Mouse (Mus musculus) right cerebral cortex, postnatal 4 days (tissue): ENCODE data around the gene Ndel1.
A peak's percentile ranks its signal among the peaks of the same experiment; 100 is the strongest.
"Not testable (repeated sequence)": the region's sequence is repeated elsewhere in the genome, so short reads cannot be mapped to it uniquely, and the experiment has no call there.

Experiments used
- DNase-seq: peaks from one replicate; pipeline ENCODE4 v3.0.0-alpha.2; 2022

The Ndel1 gene

DNA sequence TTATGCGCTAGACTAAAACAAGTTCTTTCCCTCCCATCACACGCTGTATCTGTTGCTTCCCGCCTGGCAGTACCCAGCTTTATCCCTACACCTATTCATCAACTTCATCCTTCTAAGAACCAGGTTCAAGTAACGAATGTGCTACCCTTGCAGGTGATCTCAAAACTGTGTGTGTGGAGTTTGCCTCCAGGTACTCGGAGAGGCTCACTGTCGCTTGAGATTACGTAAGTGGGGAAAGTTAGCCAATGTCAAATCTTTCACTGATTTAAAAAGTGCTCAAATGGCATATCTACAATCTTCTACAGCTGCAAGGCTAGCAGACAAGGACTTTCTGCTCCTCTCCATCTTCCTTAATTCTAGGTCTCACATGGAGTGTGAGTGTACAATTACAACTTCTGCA lies 20.8 kb downstream of the Ndel1 start:
- DNase-seq = no peak

DNA sequence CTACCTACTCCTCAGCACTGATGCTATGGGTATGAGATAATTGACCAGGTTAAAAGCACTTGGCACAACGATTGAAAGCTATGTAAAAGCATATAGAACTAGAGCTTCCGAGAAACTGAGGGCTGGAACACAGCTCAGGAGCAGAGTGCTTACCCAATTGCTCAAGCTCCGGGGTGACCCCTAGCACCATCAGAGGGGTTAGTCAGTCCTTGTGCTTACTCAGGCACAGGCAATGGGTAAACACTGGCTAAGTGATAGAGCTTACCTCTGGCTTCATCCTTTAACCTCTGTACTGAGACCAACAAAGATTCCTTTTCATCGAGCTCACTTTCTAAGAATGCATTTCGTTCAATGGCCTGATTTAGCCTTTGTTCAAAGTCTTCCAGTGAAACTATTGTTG lies 32.1 kb downstream of the Ndel1 start:
- DNase-seq = no peak

- no peak for DNase-seq
These were observed 36.6 kb downstream of the Ndel1 start for GRCm38 (mm10) chr11:68835034-68835433.

- no peak for DNase-seq
These were observed 38.1 kb downstream of the Ndel1 start for GRCm38 (mm10) chr11:68833593-68833992.

DNA sequence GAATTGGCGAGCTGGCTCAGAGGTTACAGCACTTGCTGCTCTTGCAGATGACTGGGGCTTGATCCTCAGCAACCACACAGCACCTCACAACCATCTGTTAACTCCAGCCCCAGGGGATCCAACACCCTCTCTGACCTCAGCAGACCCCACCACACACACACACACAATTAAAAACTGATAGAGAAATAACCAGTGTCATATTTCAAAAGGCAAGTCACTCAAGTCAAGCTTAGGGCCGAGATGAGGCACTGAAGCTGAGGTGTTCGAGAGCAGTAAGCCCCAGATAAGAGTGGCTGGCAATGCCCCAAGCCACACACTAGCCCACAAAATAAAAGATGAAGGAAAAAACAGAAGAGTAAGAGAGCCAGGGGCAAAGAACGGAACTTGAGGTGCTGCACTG lies 38.9 kb downstream of the Ndel1 start:
- no peak for DNase-seq

- DNase-seq = not testable (repeated sequence)
These were observed 40.1 kb downstream of the Ndel1 start for GRCm38 (mm10) chr11:68831580-68831979.

GRCm38 (mm10) chr11:68826735-68827134 lies 44.9 kb downstream of the Ndel1 start:
- DNase-seq = no peak

- no peak for DNase-seq
These were observed 49.3 kb downstream of the Ndel1 start for GRCm38 (mm10) chr11:68822326-68822725.

GRCm38 (mm10) chr11:68819226-68819805 lies 52.3 kb downstream of the Ndel1 start:
- no peak for DNase-seq

GRCm38 (mm10) chr11:68818416-68818815 lies 53.2 kb downstream of the Ndel1 start:
- no peak for DNase-seq

GRCm38 (mm10) chr11:68811881-68812577 lies 59.6 kb downstream of the Ndel1 start:
- no peak for DNase-seq

GRCm38 (mm10) chr11:68807787-68808186 lies 63.9 kb downstream of the Ndel1 start:
- DNase-seq = peak; percentile 91

GRCm38 (mm10) chr11:68805148-68805547 lies 66.5 kb downstream of the Ndel1 start:
- DNase-seq = no peak

DNA sequence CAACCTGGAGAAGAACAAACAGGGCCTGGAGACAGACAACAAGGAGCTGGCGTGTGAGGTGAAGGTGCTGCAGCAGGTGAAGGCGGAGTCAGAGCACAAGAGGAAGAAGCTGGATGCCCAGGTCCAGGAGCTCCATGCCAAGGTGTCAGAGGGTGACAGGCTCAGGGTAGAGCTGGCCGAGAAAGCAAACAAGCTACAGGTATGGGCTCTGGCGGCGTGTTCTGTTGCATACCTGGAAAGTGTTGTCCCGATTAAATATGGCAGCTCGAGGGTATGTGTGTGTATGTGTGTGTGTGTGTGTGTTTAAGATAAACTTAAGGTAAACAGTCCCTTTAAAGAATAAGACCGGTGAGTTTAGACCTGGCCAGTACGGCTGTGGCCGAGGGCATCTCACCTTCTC lies 73.4 kb downstream of the Ndel1 start:
- DNase-seq = no peak

GRCm38 (mm10) chr11:68791794-68792193 lies 79.9 kb downstream of the Ndel1 start:
- DNase-seq = no peak

DNA sequence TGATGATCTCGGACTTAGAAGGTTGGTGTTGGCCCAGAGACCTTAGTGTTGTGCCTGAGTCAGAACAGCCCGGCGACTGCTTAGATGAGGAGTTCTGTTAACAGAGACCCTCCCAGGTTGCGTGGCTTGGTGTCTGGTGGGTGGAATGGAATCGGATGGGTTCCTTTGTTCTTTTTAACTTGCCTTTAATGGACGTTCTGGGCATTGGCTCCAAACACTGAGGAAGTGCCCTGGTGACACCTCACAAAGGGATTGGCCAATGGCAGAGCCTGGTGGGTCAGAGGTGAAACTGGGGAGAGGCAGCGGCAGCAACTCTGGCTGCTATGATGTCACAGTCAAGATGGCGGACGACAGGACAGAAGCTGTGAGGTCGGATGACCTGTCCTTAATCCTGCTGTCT lies 80.9 kb downstream of the Ndel1 start:
- no peak for DNase-seq

DNA sequence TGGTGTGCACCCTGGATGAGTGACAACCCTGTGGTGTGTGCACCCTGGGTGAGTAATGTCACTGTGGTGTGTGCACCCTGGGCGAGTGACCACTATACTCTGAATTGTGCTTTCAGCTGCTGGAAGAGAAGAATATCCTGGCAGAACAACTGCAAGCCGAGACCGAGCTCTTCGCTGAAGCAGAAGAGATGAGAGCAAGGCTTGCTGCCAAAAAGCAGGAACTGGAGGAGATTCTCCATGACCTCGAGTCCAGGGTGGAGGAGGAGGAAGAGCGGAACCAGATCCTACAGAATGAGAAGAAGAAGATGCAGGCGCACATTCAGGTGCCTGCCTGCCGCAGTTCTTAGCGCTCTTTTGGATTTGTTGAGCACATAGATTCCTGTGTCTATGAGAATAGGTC lies 84.4 kb downstream of the Ndel1 start:
- no peak for DNase-seq

DNA sequence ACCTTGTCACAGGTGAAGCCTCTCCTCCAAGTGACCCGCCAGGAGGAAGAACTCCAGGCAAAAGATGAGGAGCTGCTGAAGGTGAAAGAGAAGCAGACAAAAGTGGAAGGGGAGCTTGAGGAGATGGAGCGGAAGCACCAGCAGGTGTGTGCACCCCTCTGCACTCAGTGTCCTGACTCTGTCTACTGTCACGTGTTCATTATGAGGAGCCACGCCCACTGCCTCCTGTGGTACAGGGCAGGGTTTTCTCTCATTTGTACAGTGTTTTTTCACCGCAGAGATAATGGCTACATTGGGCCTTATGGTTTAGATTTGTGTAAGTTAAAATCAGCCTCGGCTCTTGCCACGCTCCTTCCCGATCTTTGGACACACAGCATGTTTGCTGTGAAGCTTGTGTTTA lies 85.8 kb downstream of the Ndel1 start:
- no peak for DNase-seq

DNA sequence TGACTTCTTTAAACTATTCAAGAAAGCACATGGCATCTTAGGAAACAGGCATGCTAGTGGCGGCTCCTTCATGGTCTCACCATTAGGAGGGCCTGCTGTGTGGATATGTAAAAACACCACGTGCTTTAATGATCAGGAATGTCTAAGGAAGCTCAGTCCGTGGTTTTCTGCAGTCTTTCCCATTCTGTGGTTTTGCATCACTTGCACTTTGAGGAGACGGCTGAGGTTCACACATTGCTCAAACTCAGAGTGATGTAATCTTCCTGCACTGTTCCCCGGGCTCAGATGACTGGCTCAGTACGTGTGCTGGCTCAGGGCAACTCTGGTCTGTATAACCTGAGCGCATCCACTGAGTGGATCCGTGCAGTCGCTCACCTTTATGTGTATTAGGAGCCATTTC lies 89.3 kb downstream of the Ndel1 start:
- no peak for DNase-seq

DNA sequence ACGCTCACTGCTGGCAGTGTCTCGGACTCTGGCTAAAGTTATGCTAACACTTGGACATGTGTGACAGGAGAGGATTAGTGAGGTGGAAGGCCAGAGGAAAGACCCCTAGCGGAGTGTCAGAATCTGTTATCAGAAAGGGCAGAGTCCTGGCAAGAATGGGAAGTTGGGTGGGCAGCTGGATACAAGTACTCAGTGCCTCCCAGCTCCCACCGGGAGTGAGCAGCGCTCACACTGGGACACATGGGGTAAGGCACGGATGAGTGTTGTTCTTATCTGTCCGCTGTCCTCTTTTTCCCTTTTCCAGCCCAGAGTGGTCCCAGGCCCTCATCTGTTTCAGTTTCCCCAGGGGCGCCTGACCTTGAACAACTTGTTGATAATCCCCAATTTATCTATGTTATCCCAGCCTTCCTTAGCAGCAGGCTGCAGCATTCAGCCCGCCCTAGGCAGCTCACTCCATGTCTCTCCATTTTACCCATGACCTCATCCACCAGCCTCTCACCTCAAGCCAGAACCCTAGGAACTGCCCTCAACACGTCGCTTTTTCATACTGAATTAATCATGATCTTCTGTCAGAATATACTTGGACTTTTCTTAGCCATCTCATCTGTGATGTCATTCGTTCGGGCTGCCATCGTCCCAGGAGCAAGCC lies 91.1 kb downstream of the Ndel1 start:
- no peak for DNase-seq

DNA sequence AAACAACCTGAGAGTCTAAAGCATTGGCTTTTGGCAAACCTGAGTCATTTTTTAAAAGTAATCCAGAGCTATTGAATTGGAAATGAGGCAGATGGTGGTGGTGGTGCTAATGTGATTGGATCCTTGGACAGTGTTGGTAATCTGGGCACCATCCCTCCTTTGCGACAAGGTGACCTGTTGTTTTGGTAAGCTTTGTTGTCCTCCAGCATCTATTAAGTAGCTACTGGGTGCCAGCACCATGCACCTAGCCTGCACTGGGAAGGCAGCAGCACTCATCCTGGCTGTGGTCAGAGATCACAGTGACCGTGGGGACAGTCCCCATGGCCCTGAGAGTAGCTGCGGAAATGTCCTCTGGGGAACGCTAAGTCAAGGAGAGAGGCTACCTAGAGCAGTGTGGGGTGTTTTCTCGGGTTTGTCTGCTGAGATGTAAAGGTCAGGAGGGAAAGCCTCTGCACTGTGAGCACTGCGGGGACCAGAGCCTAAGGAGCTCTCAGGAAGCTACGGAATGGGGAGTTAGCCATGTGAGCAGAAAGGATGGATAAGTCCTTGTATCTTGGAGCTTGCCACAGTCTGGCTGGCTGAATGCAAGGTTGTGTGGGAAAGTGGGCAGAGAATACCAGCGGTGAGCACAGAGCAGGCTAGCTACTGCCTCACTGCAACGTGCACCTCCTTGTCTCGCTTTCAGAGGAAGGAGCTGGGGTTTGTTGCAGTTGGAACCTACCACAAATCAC lies 91.8 kb downstream of the Ndel1 start:
- no peak for DNase-seq

DNA sequence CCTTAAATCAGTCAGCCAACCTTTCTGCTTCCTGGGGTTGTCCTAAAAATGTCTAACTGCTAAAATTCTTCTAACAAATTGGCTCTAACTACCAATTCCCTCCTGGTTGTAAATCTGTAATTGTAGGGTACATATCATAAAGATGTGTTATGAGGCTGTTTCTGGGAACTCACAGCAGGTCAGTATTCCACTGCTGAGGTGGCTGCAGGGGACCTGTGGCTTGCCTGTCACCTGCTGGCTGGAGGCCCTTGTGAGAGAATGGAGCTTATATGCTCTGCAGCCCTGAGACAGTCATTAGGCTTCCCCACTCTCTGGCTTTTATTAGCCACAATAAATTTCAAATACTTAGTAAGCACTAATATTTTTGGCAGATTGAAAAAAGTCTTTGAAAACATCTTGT lies 92.8 kb downstream of the Ndel1 start:
- DNase-seq = no peak

DNA sequence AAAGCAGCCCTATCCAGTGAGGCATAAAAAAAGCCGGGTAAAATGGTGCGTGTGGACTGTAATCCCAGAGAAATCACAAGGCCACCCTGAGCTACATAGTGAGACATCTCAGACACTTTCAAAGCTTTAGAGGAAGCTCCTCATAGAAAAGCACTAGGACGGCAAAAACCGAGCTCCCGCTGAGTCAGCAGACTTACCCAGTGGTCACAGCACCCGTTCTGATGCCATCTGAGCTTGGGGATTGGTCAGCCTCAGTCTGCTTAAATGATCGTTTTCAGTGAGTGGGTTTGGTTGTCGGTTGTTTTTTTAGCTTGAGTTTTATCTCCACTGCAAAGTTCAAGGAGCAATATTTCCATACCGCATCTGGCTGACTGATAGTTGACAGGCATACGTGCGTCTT lies 93.7 kb downstream of the Ndel1 start:
- no peak for DNase-seq

DNA sequence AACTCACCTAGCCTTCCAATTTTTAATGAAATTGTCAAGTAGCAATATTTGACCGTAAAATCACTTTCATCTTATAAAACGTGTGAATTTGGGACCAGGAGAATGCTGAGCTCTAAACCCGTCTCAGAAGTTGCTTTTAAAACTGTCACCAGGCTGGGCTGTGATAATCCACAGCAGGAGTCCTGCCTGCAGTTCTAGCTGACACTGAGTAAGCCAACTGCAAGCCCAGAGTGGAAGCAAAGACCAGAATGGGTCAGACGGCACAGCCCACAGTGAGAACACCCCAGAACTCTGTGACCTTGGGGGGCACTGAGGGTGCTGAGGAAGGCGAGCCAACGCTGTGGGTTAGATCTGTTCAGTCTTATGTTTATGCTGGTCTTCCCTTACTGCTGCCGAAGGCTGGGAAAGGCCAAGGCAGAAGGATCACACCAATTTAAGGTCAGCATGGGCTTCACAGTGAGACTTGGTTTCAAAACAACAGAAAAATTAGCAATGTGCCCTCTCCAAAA lies 95.5 kb downstream of the Ndel1 start:
- DNase-seq = no peak
